Mouse (Mus musculus): ENCODE data around the gene Msh5. TPM values are rescaled to one million over a fixed set of nuclear protein-coding genes. Genes with fewer than 3 reads are reported as not detected.

Msh5 gene
- polyA plus RNA-seq, 1 experiment from 2014 or later, result 4.2 TPM

GRCm38 (mm10) chr17:35016791-35017705, 29.5 kb downstream of the Msh5 start:
- DNase-seq (ENCODE audit: low spot score) (no peak), ATAC-seq (ENCODE audit: low FRiP score) (no peak)
- Histone ChIP-seq H3K4me2 (replicated peaks; ENCODE audit: low read depth, low read length) (no peak overlapping the region), H3K4me1 (replicated peaks; ENCODE audit: control insufficient read depth, insufficient read depth, low read length) (peaks cover 4% of the 10 kb centered on the region; the same call in 1 of the 2 replicates), H3K4me3 (ENCODE audit: low read depth, low read length) (no peak overlapping the region), H3K9ac (ENCODE audit: low read depth, low read length) (no peak overlapping the region), H3K9me3 (ENCODE audit: control insufficient read depth, low read length) (no peaks in the 10 kb centered on the region), H3K27me3 (ENCODE audit: control insufficient read depth, insufficient read depth, low read length) (no peaks in the 10 kb centered on the region), H3K27ac (ENCODE audit: low read depth, low read length) (no peak overlapping the region), H3K36me3 (ENCODE audit: control insufficient read depth, insufficient read depth, low read length) (peaks cover 22% of the 10 kb centered on the region; the same call in 1 of the 2 replicates)
- WGBS, result 81% methylated on average over 10 of the region's 10 CpGs

GRCm38 (mm10) chr17:35016376-35016775, 30.2 kb downstream of the Msh5 start, which contains the start of gene Vwa7:
Vwa7 (plus strand) TSS chr17:35016579.
- Histone ChIP-seq H3K27ac (ENCODE audit: low read depth, low read length) (no peak within 1 kb of the TSS), H3K27me3 (ENCODE audit: control insufficient read depth, insufficient read depth, low read length) (no peaks in the 10 kb centered on the region), H3K4me2 (replicated peaks; ENCODE audit: low read depth, low read length) (no peak within 1 kb of the TSS), H3K4me3 (ENCODE audit: low read depth, low read length) (no peak within 1 kb of the TSS), H3K9me3 (ENCODE audit: control insufficient read depth, low read length) (no peaks in the 10 kb centered on the region), H3K4me1 (replicated peaks; ENCODE audit: control insufficient read depth, insufficient read depth, low read length) (peaks cover under 1% of the 10 kb centered on the region; the same call in 1 of the 2 replicates), H3K9ac (ENCODE audit: low read depth, low read length) (no peak within 1 kb of the TSS), H3K36me3 (ENCODE audit: control insufficient read depth, insufficient read depth, low read length) (peaks cover 25% of the 10 kb centered on the region; the same call in 1 of the 2 replicates)
- DNase-seq (ENCODE audit: low spot score) (no peak), ATAC-seq (ENCODE audit: low FRiP score) (no peak)
- WGBS, result 85% methylated on average over 12 of the region's 12 CpGs

GRCm38 (mm10) chr17:35015296-35015695, 31.2 kb downstream of the Msh5 start:
- no peaks in the 10 kb centered on the region for H3K27me3 ChIP-seq (ENCODE audit: control insufficient read depth, insufficient read depth, low read length)
- WGBS, result 90% methylated on average over 16 of the region's 16 CpGs
- DNase-seq (ENCODE audit: low spot score) (no peak), ATAC-seq (ENCODE audit: low FRiP score) (no peak)
- H3K36me3 ChIP-seq (ENCODE audit: control insufficient read depth, insufficient read depth, low read length), result peaks cover 34% of the 10 kb centered on the region
- no peak overlapping the region for H3K9ac ChIP-seq (ENCODE audit: low read depth, low read length)
- no peak overlapping the region for H3K4me3 ChIP-seq (ENCODE audit: low read depth, low read length)
- H3K4me1 ChIP-seq (replicated peaks; ENCODE audit: control insufficient read depth, insufficient read depth, low read length), result no peaks in the 10 kb centered on the region
- H3K27ac ChIP-seq (ENCODE audit: low read depth, low read length), result no peak overlapping the region
- H3K9me3 ChIP-seq (ENCODE audit: control insufficient read depth, low read length), result no peaks in the 10 kb centered on the region
- no peak overlapping the region for H3K4me2 ChIP-seq (replicated peaks; ENCODE audit: low read depth, low read length)

GRCm38 (mm10) chr17:35013221-35013620, 33.3 kb downstream of the Msh5 start:
- Histone ChIP-seq H3K27ac (ENCODE audit: low read depth, low read length) (no peak overlapping the region), H3K9me3 (ENCODE audit: control insufficient read depth, low read length) (no peaks in the 10 kb centered on the region), H3K9ac (ENCODE audit: low read depth, low read length) (no peak overlapping the region), H3K4me3 (ENCODE audit: low read depth, low read length) (no peak overlapping the region), H3K36me3 (ENCODE audit: control insufficient read depth, insufficient read depth, low read length) (peaks cover 37% of the 10 kb centered on the region), H3K4me2 (replicated peaks; ENCODE audit: low read depth, low read length) (no peak overlapping the region), H3K27me3 (ENCODE audit: control insufficient read depth, insufficient read depth, low read length) (no peaks in the 10 kb centered on the region), H3K4me1 (replicated peaks; ENCODE audit: control insufficient read depth, insufficient read depth, low read length) (no peaks in the 10 kb centered on the region)
- ATAC-seq (ENCODE audit: low FRiP score), result no peak
- WGBS, result 85% methylated on average over 6 of the region's 6 CpGs
- DNase-seq (ENCODE audit: low spot score), result no peak

- H3K4me1 ChIP-seq (replicated peaks; ENCODE audit: control insufficient read depth, insufficient read depth, low read length), result no peaks in the 10 kb centered on the region
- DNase-seq (ENCODE audit: low spot score) (no peak), ATAC-seq (ENCODE audit: low FRiP score) (no peak)
- H3K4me2 ChIP-seq (replicated peaks; ENCODE audit: low read depth, low read length), result no peak overlapping the region
- H3K27me3 ChIP-seq (ENCODE audit: control insufficient read depth, insufficient read depth, low read length), result no peaks in the 10 kb centered on the region
- H3K27ac ChIP-seq (ENCODE audit: low read depth, low read length), result no peak overlapping the region
- 86% methylated on average over 13 of the region's 13 CpGs for WGBS
- no peak overlapping the region for H3K4me3 ChIP-seq (ENCODE audit: low read depth, low read length)
- no peak overlapping the region for H3K9ac ChIP-seq (ENCODE audit: low read depth, low read length)
- no peaks in the 10 kb centered on the region for H3K9me3 ChIP-seq (ENCODE audit: control insufficient read depth, low read length)
- H3K36me3 ChIP-seq (ENCODE audit: control insufficient read depth, insufficient read depth, low read length), result peaks cover 37% of the 10 kb centered on the region
These were observed 34.1 kb downstream of the Msh5 start for GRCm38 (mm10) chr17:35012430-35012829.

- Histone ChIP-seq H3K27ac (ENCODE audit: low read depth, low read length) (no peak overlapping the region), H3K4me2 (replicated peaks; ENCODE audit: low read depth, low read length) (no peak overlapping the region), H3K27me3 (ENCODE audit: control insufficient read depth, insufficient read depth, low read length) (no peaks in the 10 kb centered on the region), H3K9ac (ENCODE audit: low read depth, low read length) (no peak overlapping the region), H3K4me3 (ENCODE audit: low read depth, low read length) (no peak overlapping the region), H3K9me3 (ENCODE audit: control insufficient read depth, low read length) (no peaks in the 10 kb centered on the region), H3K36me3 (ENCODE audit: control insufficient read depth, insufficient read depth, low read length) (peaks cover 37% of the 10 kb centered on the region), H3K4me1 (replicated peaks; ENCODE audit: control insufficient read depth, insufficient read depth, low read length) (no peaks in the 10 kb centered on the region)
- no peak for ATAC-seq (ENCODE audit: low FRiP score)
- no peak for DNase-seq (ENCODE audit: low spot score)
- WGBS, result 91% methylated on average over 8 of the region's 8 CpGs
These were observed 35.1 kb downstream of the Msh5 start for GRCm38 (mm10) chr17:35011440-35011839.

- peaks cover 35% of the 10 kb centered on the region for H3K36me3 ChIP-seq (ENCODE audit: control insufficient read depth, insufficient read depth, low read length)
- no peak overlapping the region for H3K9ac ChIP-seq (ENCODE audit: low read depth, low read length)
- DNase-seq (ENCODE audit: low spot score), result no peak
- no peak overlapping the region for H3K4me3 ChIP-seq (ENCODE audit: low read depth, low read length)
- no peak overlapping the region for H3K27ac ChIP-seq (ENCODE audit: low read depth, low read length)
- ATAC-seq (ENCODE audit: low FRiP score), result no peak
- no peaks in the 10 kb centered on the region for H3K9me3 ChIP-seq (ENCODE audit: control insufficient read depth, low read length)
- H3K4me2 ChIP-seq (replicated peaks; ENCODE audit: low read depth, low read length), result no peak overlapping the region
- WGBS, result 79% methylated on average over 7 of the region's 7 CpGs
- H3K4me1 ChIP-seq (replicated peaks; ENCODE audit: control insufficient read depth, insufficient read depth, low read length), result no peaks in the 10 kb centered on the region
- H3K27me3 ChIP-seq (ENCODE audit: control insufficient read depth, insufficient read depth, low read length), result no peaks in the 10 kb centered on the region
These were observed 37.0 kb downstream of the Msh5 start for GRCm38 (mm10) chr17:35009586-35009985.

GRCm38 (mm10) chr17:35007387-35007991, 39.1 kb downstream of the Msh5 start:
- no peak for DNase-seq (ENCODE audit: low spot score)
- no peak overlapping the region for H3K4me3 ChIP-seq (ENCODE audit: low read depth, low read length)
- peaks cover 2% of the 10 kb centered on the region; the same call in 1 of the 2 replicates for H3K4me1 ChIP-seq (replicated peaks; ENCODE audit: control insufficient read depth, insufficient read depth, low read length)
- no peak for ATAC-seq (ENCODE audit: low FRiP score)
- H3K9me3 ChIP-seq (ENCODE audit: control insufficient read depth, low read length), result no peaks in the 10 kb centered on the region
- no peak overlapping the region for H3K4me2 ChIP-seq (replicated peaks; ENCODE audit: low read depth, low read length)
- H3K27ac ChIP-seq (ENCODE audit: low read depth, low read length), result no peak overlapping the region
- no peaks in the 10 kb centered on the region for H3K27me3 ChIP-seq (ENCODE audit: control insufficient read depth, insufficient read depth, low read length)
- peaks cover 30% of the 10 kb centered on the region for H3K36me3 ChIP-seq (ENCODE audit: control insufficient read depth, insufficient read depth, low read length)
- no peak overlapping the region for H3K9ac ChIP-seq (ENCODE audit: low read depth, low read length)
- WGBS, result 96% methylated on average over 7 of the region's 7 CpGs
